Mouse (Mus musculus) gastrocnemius, adult 2 months (tissue): Measurements from ENCODE around the gene Pex11a. TPM values are rescaled to one million over a fixed set of nuclear protein-coding genes. Genes with fewer than 3 reads are reported as not detected.

ENCODE experiments used
- DNase-seq: peaks from one replicate; pipeline ENCODE4 v3.0.0; 2022
- H3K27ac ChIP-seq: fragments of 200-600 bp; 2 replicates; pipeline ENCODE4 v1.8.1; 2022; ENCODE audit warnings: mild to moderate bottlenecking
- H3K4me3 ChIP-seq: fragments of 200-600 bp; 2 replicates; pipeline ENCODE4 v1.8.1; 2022; ENCODE audit warnings: mild to moderate bottlenecking, moderate library complexity
- CTCF ChIP-seq: fragments of 200-600 bp; IDR thresholded peaks from 2 replicates; pipeline ENCODE4 v1.8.1; 2022; ENCODE audit warnings: antibody characterized with exemption, mild to moderate bottlenecking, moderate library complexity
- intact Hi-C: fragments of 180-260 bp; cut with DNase I; formaldehyde crosslinking; loops from one replicate; pipeline ENCODE4 v1.15.1; 2025
- total RNA-seq, 2 experiments: library from RNA; stranded (reverse); gene quantifications; 2 replicates each; pipeline ENCODE4 v1.2.3; 2021

Pex11a gene
- total RNA-seq, 2 experiments from 2014 or later, result 10.4 to 15.2 TPM

- intact Hi-C loops, result loop anchor here (10.0 kb wide), 1 partner anchor 235 kb away; no protein-coding TSS in a partner anchor
- H3K4me3 ChIP-seq, result no peak overlapping the region
- TF ChIP-seq CTCF, result peak; percentile 44
- DNase-seq, result no peak
- no peak overlapping the region for H3K27ac ChIP-seq
Measured at GRCm38 (mm10) chr7:79729743-79730370, 13.1 kb downstream of the Pex11a start.

- peak; percentile 92 for TF ChIP-seq CTCF
Measured at GRCm38 (mm10) chr7:79729169-79729568, 13.8 kb downstream of the Pex11a start.

GRCm38 (mm10) chr7:79728219-79728618, 14.7 kb downstream of the Pex11a start:
- DNase-seq, result peak; percentile 61
- no peak overlapping the region for H3K4me3 ChIP-seq
- no peak overlapping the region for H3K27ac ChIP-seq
- intact Hi-C loops, result loop anchor here (1.0 to 10.0 kb wide), 2 partner anchors 116 to 233 kb away; no protein-coding TSS in a partner anchor
- TF ChIP-seq CTCF, result peak; percentile 86

More at GRCm38 (mm10) chr7:79729169-79729568, 13.8 kb downstream of the Pex11a start:
- no peak overlapping the region for H3K27ac ChIP-seq
- no peak overlapping the region for H3K4me3 ChIP-seq
- peak; percentile 73 for DNase-seq
- intact Hi-C loops, result loop anchor here (10.0 kb wide), 1 partner anchor 234 kb away; no protein-coding TSS in a partner anchor

GRCm38 (mm10) chr7:79727091-79727490, 15.8 kb downstream of the Pex11a start:
- Histone ChIP-seq H3K4me3 (no peak overlapping the region), H3K27ac (no peak overlapping the region)
- TF ChIP-seq CTCF, result peak; percentile 76
- DNase-seq, result peak; percentile 63
- intact Hi-C loops, result loop anchor here (10.0 kb wide), 1 partner anchor 232 kb away; no protein-coding TSS in a partner anchor

GRCm38 (mm10) chr7:79721386-79721977, 21.4 kb downstream of the Pex11a start:
- DNase-seq, result peak; percentile 60
- intact Hi-C loops, result loop anchor here (10.0 kb wide), 1 partner anchor 227 kb away; no protein-coding TSS in a partner anchor
- Histone ChIP-seq H3K4me3 (peak overlapping the region; percentile 80), H3K27ac (peak overlapping the region; percentile 72)
- TF ChIP-seq CTCF, result no peak

DNA sequence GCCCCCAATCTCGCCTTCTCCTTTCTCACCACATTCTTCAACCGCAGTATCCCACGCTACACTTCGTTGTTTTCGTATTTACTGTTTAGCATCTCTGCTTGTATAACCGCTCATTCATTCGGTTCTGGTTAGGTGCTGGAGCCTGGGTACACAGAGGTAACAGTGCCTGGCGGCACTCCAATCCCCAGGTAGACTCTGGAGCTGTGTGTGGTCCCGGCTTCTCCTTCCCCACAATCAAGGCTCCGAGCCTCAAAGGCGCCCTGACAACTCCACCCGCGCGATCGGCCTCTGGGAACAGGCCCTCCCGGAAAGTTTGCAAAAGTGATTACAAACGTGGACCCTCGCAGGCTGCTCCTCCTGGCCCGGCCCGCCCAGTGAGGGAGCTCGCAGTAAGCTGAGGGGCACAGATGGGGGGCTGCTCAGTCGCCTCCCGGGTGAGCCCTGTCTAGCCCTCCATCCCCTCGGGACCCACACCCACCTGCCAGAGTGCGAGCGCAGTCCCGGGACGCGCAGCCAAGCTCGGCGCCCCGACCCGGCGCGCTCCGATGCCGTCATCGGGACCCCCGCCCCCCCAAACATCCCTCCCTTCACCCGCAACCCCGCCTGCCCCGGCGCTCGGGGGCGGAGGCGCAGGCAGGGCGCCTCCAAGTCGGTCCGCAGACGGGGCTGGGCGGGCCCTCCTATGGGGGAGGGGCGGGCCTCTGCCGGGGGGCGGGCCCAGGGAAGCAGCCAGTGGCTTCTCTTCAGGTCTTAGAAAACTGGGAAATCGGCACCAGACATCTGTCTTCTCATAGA, 27.5 kb downstream of the Pex11a start, which contains the start of gene Kif7:
TSS of gene Kif7 (minus strand) at position 534 of the 795 bp plus-strand sequence.
- Histone ChIP-seq H3K27ac (peak within 1 kb of the TSS; percentile 70), H3K4me3 (peak within 1 kb of the TSS; percentile 92)
- TF ChIP-seq CTCF, result no peak
- peak; percentile 86 for DNase-seq
- intact Hi-C loops, result no loop called here

- no peak for TF ChIP-seq CTCF
- H3K4me3 ChIP-seq, result no peak overlapping the region
- DNase-seq, result no peak
- intact Hi-C loops, result loop anchor here (5.0 kb wide), 1 partner anchor 49 kb away; the partner anchor contains the start of gene Ticrr
- H3K27ac ChIP-seq, result no peak overlapping the region
Measured at GRCm38 (mm10) chr7:79710831-79711230, 32.1 kb downstream of the Pex11a start.

DNA sequence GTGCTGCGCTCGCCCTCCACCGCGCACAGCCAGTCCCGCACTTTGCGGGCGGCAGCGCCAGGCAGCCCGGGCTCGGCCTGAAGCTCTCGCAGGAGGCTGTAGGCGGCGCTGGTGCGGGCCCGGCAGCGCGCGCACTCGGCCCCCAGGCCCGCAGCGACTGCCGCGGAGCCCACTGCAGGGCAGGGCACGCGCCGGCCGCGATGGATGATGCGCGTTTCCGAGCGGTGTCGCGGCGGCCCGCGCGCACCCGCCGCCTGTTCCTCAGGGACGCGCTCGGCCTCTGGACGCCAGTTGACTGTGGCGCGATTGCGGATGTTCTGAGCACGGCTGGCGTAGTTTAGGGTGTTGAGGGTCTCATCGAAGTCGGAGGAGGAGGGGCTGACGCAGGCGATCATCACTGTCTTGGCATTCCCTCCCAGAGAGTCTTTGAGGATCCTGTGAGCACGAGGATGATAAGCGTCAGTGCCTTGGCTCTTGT, 32.8 kb downstream of the Pex11a start:
- peak; percentile 45 for TF ChIP-seq CTCF
- Histone ChIP-seq H3K4me3 (peak overlapping the region; percentile 63), H3K27ac (no peak overlapping the region)
- intact Hi-C loops, result loop anchor here (5.0 kb wide), 1 partner anchor 48 kb away; the partner anchor contains the start of gene Ticrr
- DNase-seq, result no peak

- no peak for TF ChIP-seq CTCF
- intact Hi-C loops, result no loop called here
- no peak for DNase-seq
Measured at GRCm38 (mm10) chr7:79705210-79705609, 37.7 kb downstream of the Pex11a start.

GRCm38 (mm10) chr7:79702755-79703154, 40.2 kb downstream of the Pex11a start:
- H3K4me3 ChIP-seq, result no peak overlapping the region
- TF ChIP-seq CTCF, result no peak
- no peak overlapping the region for H3K27ac ChIP-seq
- no peak for DNase-seq
- intact Hi-C loops, result no loop called here

More at GRCm38 (mm10) chr7:79705210-79705609, 37.7 kb downstream of the Pex11a start:
- Histone ChIP-seq H3K4me3 (no peak overlapping the region), H3K27ac (no peak overlapping the region)

DNA sequence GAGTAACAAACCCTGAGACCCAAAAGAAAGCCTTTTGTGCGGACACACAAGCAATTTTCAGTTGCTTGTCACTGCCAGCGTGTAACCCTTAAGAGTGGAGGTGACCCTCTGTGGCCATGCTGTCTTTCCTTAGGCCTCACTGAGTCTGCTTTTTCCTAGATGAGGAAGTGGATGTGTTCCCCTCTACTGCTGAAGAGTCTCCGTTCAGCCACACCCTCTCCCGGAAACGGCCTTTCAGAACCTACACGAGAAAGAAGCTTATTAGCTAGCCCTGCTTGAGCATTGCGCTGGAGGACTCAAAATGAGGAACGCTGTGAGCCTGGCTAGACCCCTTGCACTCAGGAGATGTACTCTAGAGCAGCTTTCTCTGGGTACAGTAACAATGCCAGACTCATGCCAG, 46.4 kb downstream of the Pex11a start:
- TF ChIP-seq CTCF, result no peak
- intact Hi-C loops, result no loop called here
- H3K4me3 ChIP-seq, result no peak overlapping the region
- no peak for DNase-seq
- no peak overlapping the region for H3K27ac ChIP-seq

Other genes with a start within 250 kb of the Pex11a start
- not detected for gene Rhcg, start 125.5 kb downstream of the Pex11a start, total RNA-seq
- gene Ticrr, start 82.9 kb downstream of the Pex11a start, total RNA-seq, result not detected
- under 1 TPM; 0.54 to 0.56 TPM for gene Kif7, start 27.4 kb downstream of the Pex11a start, total RNA-seq
- 1 to 10 TPM in 1 of 2 experiments, under 1 TPM in 1; 0.66 to 3.6 TPM for gene Plin1, start 10.2 kb downstream of the Pex11a start, total RNA-seq
- under 1 TPM in 1 of 2 experiments, not detected in 1; 0.14 TPM for gene Wdr93, start within 50 bp of the Pex11a start, total RNA-seq
- gene Mesp1, start 50.7 kb upstream of the Pex11a start, total RNA-seq, result not detected
- gene Mesp2, start 67.6 kb upstream of the Pex11a start, total RNA-seq, result not detected
- 1 to 10 TPM; 4.1 to 7.2 TPM for gene Anpep, start 117.9 kb upstream of the Pex11a start, total RNA-seq
- 10 to 100 TPM; 17.1 to 19.0 TPM for gene Ap3s2, start 177.5 kb upstream of the Pex11a start, total RNA-seq
- gene Arpin, start 192.2 kb upstream of the Pex11a start, total RNA-seq, result 1 to 10 TPM; 2.7 to 3.3 TPM